8 mouse cellular contexts compared by ENCODE assay signal in the genomic region with DNA sequence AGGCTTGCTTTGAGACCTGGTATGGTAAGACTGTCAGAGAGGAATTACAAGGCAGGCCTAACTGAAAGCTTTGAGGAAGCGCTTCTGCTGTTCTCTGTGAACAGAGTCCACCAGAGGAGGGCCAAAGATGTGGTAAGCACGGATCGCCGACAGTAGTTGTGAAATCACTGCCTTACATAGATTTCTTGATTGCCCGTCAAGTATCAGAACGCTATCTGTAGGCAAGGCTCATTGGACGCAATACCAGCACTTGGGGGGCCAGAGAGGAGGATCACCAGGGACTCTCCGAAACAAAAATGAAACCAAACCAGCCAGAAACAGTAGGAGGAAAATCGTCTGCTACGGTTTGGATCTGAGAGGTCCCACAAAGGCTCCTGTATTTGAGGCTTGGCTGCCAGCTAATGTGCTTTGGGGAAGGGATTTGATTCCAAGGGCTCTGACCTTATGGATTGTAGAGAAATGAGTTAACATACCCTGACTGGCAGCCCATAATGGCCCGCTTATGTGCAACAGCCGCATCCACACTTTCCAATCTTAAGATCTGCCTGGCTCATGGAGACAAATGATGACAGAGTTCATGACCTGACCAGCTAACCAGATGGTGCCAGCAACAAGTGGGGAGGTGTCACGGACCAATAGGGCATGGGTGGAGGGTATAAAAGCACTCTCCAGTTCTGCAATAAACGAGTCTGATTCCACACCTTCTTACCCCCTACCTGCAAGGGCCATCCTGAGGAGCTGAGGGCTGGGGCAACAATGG. TPM values are rescaled to one million over a fixed set of nuclear protein-coding genes. Genes with fewer than 3 reads are reported as not detected.
DNase-seq lines count a peak whose midpoint lies in the region; ATAC-seq and TF ChIP-seq lines count a peak whose summit lies in the region.

No protein-coding gene starts in this region.

- 77% methylated on average over 14 of the region's 14 CpGs for WGBS in heart, postnatal 0 days
- WGBS in kidney, embryonic 15.5 days: 48% methylated on average over 14 of the region's 14 CpGs
- WGBS in cerebellum, adult 2 months: 52% methylated on average over 14 of the region's 14 CpGs
- WGBS in hindbrain, embryonic 14.5 days: 63% methylated on average over 14 of the region's 14 CpGs

- ATAC-seq in heart, postnatal 0 days (ENCODE audit: insufficient read depth, low read depth): no peak
- ATAC-seq in activated CD4-positive, CD25-positive, alpha-beta regulatory T cell, adult 4 months: peak; percentile 86
- no peak for ATAC-seq in kidney, embryonic 15.5 days (replicated peaks; ENCODE audit: low FRiP score)
- no peak for ATAC-seq in hindbrain, embryonic 14.5 days (ENCODE audit: low FRiP score)

- H3K27ac ChIP-seq in heart, postnatal 0 days (ENCODE audit: low read depth): no peak overlapping the region
- no peak overlapping the region for H3K27ac ChIP-seq in kidney, embryonic 15.5 days
- no peak overlapping the region for H3K27ac ChIP-seq in cerebellum, adult 2 months (ENCODE audit: insufficient read depth, low read length)
- H3K27ac ChIP-seq in hindbrain, embryonic 14.5 days: no peak overlapping the region

- intact Hi-C loops in heart, postnatal 14 days (cut with DNase I): no loop called here

- H3K36me3 ChIP-seq in heart, postnatal 0 days (replicated peaks; ENCODE audit: control insufficient read depth, insufficient read depth, low read length): no peaks in the 10 kb centered on the region
- no peaks in the 10 kb centered on the region for H3K36me3 ChIP-seq in kidney, embryonic 15.5 days
- H3K36me3 ChIP-seq in hindbrain, embryonic 14.5 days (replicated peaks; ENCODE audit: control insufficient read depth, insufficient read depth): no peaks in the 10 kb centered on the region

- TF ChIP-seq CTCF in heart, postnatal 0 days (IDR thresholded peaks at IDR 0.05; ENCODE audit: low read depth): no peak
- TF ChIP-seq CTCF in cerebellum, adult 2 months (IDR thresholded peaks at IDR 0.05; ENCODE audit: borderline replicate concordance, insufficient read depth, low read depth, low read length): no peak

- peaks cover 5% of the 10 kb centered on the region; the same call in 1 of the 2 replicates for H3K4me1 ChIP-seq in heart, postnatal 0 days (ENCODE audit: control insufficient read depth, insufficient read depth)
- H3K4me1 ChIP-seq in kidney, embryonic 15.5 days: peaks cover 22% of the 10 kb centered on the region
- H3K4me1 ChIP-seq in cerebellum, adult 2 months (ENCODE audit: control insufficient read depth, insufficient read depth, low read length): no peaks in the 10 kb centered on the region; the same call in 1 of the 2 replicates
- peaks cover 11% of the 10 kb centered on the region for H3K4me1 ChIP-seq in hindbrain, embryonic 14.5 days (replicated peaks; ENCODE audit: control insufficient read depth, insufficient read depth, low read length)

- no peak for TF ChIP-seq EP300 in heart, postnatal 0 days (IDR thresholded peaks at IDR 0.05; ENCODE audit: low read depth)

- no peak for TF ChIP-seq POLR2A in cerebellum, adult 2 months (IDR thresholded peaks at IDR 0.05; ENCODE audit: borderline replicate concordance, insufficient read depth, low read length)

- no peak for DNase-seq in heart, postnatal 0 days (ENCODE audit: low spot score)
- DNase-seq in heart, postnatal 14 days: no peak
- DNase-seq in natural killer cell, adult 2 months (ENCODE audit: low spot score in 2 of 2): peak; percentile 52 to 72
- DNase-seq in cerebellum, adult 2 months: no peak
- DNase-seq in urinary bladder, postnatal 25 days (ENCODE audit: low spot score): no peak
- DNase-seq in hindbrain, embryonic 14.5 days (ENCODE audit: low spot score): no peak

- H3K9me3 ChIP-seq in heart, postnatal 0 days (replicated peaks; ENCODE audit: control insufficient read depth, low read length): no peaks in the 10 kb centered on the region
- H3K9me3 ChIP-seq in kidney, embryonic 15.5 days (replicated peaks): no peaks in the 10 kb centered on the region
- no peaks in the 10 kb centered on the region for H3K9me3 ChIP-seq in hindbrain, embryonic 14.5 days (ENCODE audit: control insufficient read depth, low read length)

- H3K4me2 ChIP-seq in heart, postnatal 0 days (ENCODE audit: low read depth, low read length): peak overlapping the region; percentile 7; the same call in 1 of the 2 replicates
- H3K4me2 ChIP-seq in kidney, embryonic 15.5 days: peak overlapping the region; percentile 30
- H3K4me2 ChIP-seq in hindbrain, embryonic 14.5 days (replicated peaks): no peak overlapping the region

- H3K27me3 ChIP-seq in heart, postnatal 0 days (ENCODE audit: control insufficient read depth, insufficient read depth, low read length): no peaks in the 10 kb centered on the region
- no peaks in the 10 kb centered on the region for H3K27me3 ChIP-seq in kidney, embryonic 15.5 days
- no peaks in the 10 kb centered on the region for H3K27me3 ChIP-seq in cerebellum, adult 2 months (ENCODE audit: control insufficient read depth, insufficient read depth, low read length)
- no peaks in the 10 kb centered on the region for H3K27me3 ChIP-seq in hindbrain, embryonic 14.5 days (ENCODE audit: control insufficient read depth, insufficient read depth, low read length)

- H3K4me3 ChIP-seq in heart, postnatal 0 days (ENCODE audit: low read depth, low read length): peak overlapping the region; percentile 4; the same call in 1 of the 2 replicates
- no peak overlapping the region for H3K4me3 ChIP-seq in kidney, embryonic 15.5 days (replicated peaks)
- no peak overlapping the region for H3K4me3 ChIP-seq in cerebellum, adult 2 months (replicated peaks; ENCODE audit: insufficient read depth, low read depth, low read length)
- no peak overlapping the region for H3K4me3 ChIP-seq in hindbrain, embryonic 14.5 days (replicated peaks; ENCODE audit: low read length)

- no peak overlapping the region for H3K9ac ChIP-seq in heart, postnatal 0 days (replicated peaks; ENCODE audit: low read depth, low read length)
- H3K9ac ChIP-seq in kidney, embryonic 15.5 days: no peak overlapping the region
- H3K9ac ChIP-seq in hindbrain, embryonic 14.5 days: no peak overlapping the region

RNA-seq across cellular contexts. Expression of gene Dhrs2, which starts 27.8 kb away (rescaled TPM):
- not detected in 2 replicates for total RNA-seq in heart, postnatal 0 days (2014; rRNA removed; ENCODE audit: low replicate concordance)
- polyA plus RNA-seq in heart, postnatal 0 days (2015; fragmentation: Nextera tagmentation; extraction: Ambion mirVana): not detected in 2 replicates
- total RNA-seq in heart, postnatal 14 days (2021): not detected
- not detected for polyA plus RNA-seq in activated CD4-positive, CD25-positive, alpha-beta regulatory T cell, adult 4 months (2017; shearing (Covaris generic))
- polyA plus RNA-seq in kidney, embryonic 15.5 days (2015; fragmentation: Nextera tagmentation; extraction: Ambion mirVana): 0.23 TPM in 1 of 2 replicates, not detected in the other
- polyA plus RNA-seq in cerebellum, adult 2 months (2012; rRNA removed): 1.2 and 1.4 TPM in 2 replicates
- 1.4 and 1.8 TPM in 2 replicates for polyA plus RNA-seq in hindbrain, embryonic 14.5 days (2014; fragmentation: Nextera tagmentation; extraction: Ambion mirVana)

Comparison
In these comparisons a context has a peak if more than half of its experiments do, and no peak if none do; other contexts are left out.
1. DNase-seq: peak in natural killer cell, adult 2 months (2 of 2); none in heart, postnatal 0 days (single experiment), heart, postnatal 14 days (0 of 2), cerebellum, adult 2 months (0 of 2), urinary bladder, postnatal 25 days (single experiment) and hindbrain, embryonic 14.5 days (single experiment).